Mouse (Mus musculus) liver, embryonic 15.5 days (tissue): ENCODE results near the gene Agpat1. TPM values are rescaled to one million over a fixed set of nuclear protein-coding genes. Genes with fewer than 3 reads are reported as not detected.

ENCODE experiments used
- ATAC-seq: fragments of 200-750 bp; cut with Nextera tagmentation; 2 replicates; pipeline ENCODE4 v1.8.0; 2017; ENCODE audit warnings: moderate number of reproducible peaks, mild to moderate bottlenecking, moderate library complexity; ENCODE audit not compliant: insufficient read depth
- H3K27ac ChIP-seq: fragments of 300-500 bp; sonication (generic); replicated peaks from 2 replicates; pipeline ENCODE4 v1.5.1; 2015; ENCODE audit warnings: mild to moderate bottlenecking, inconsistent platforms
- H3K27me3 ChIP-seq: fragments of 300-500 bp; sonication (generic); 2 replicates; pipeline ENCODE4 v1.6.1; 2015; ENCODE audit warnings: mild to moderate bottlenecking, inconsistent platforms
- H3K36me3 ChIP-seq: fragments of 300-500 bp; sonication (generic); replicated peaks from 2 replicates; pipeline ENCODE4 v1.6.1; 2015; ENCODE audit warnings: moderate library complexity, mild to moderate bottlenecking, inconsistent platforms
- H3K4me1 ChIP-seq: fragments of 300-500 bp; sonication (generic); replicated peaks from 2 replicates; pipeline ENCODE4 v1.6.1; 2015; ENCODE audit warnings: inconsistent platforms
- H3K4me2 ChIP-seq: fragments of 300-500 bp; sonication (generic); 2 replicates; pipeline ENCODE4 v1.6.1; 2015; ENCODE audit warnings: moderate library complexity, mild to moderate bottlenecking, inconsistent platforms
- H3K4me3 ChIP-seq: fragments of 300-500 bp; sonication (generic); replicated peaks from 2 replicates; pipeline ENCODE4 v1.5.1; 2015; ENCODE audit warnings: mild to moderate bottlenecking, inconsistent platforms
- H3K9ac ChIP-seq: fragments of 300-500 bp; sonication (generic); 2 replicates; pipeline ENCODE4 v1.6.1; 2015; ENCODE audit warnings: moderate library complexity, mild to moderate bottlenecking, inconsistent platforms
- H3K9me3 ChIP-seq: fragments of 300-500 bp; sonication (generic); replicated peaks from 2 replicates; pipeline ENCODE4 v1.6.1; 2016; ENCODE audit warnings: inconsistent platforms
- WGBS: fragments of 180-500 bp; shearing (Covaris S2); methylation state at CpG from one replicate; pipeline ENCODE4 v1.1.7; 2015; ENCODE audit warnings: mixed read lengths; ENCODE audit not compliant: insufficient replicate concordance; 5-methylcytosine and 5-hydroxymethylcytosine counted together
- polyA plus RNA-seq: library from polyadenylated mRNA; unstranded; fragments of >200 nt; fragmentation: Nextera tagmentation; extraction: Ambion mirVana; gene quantifications from 2 replicates; pipeline ENCODE4 v1.2.1, GENCODE M21; 2015

Agpat1 gene
- polyA plus RNA-seq, 1 experiment from 2014 or later: 21.1 TPM

- H3K4me1 ChIP-seq: peaks cover 61% of the 10 kb centered on the region
- WGBS: 10% methylated on average over 32 of the region's 32 CpGs
Observed at GRCm38 (mm10) chr17:34606186-34607039, 2.4 kb downstream of the Agpat1 start.

DNA sequence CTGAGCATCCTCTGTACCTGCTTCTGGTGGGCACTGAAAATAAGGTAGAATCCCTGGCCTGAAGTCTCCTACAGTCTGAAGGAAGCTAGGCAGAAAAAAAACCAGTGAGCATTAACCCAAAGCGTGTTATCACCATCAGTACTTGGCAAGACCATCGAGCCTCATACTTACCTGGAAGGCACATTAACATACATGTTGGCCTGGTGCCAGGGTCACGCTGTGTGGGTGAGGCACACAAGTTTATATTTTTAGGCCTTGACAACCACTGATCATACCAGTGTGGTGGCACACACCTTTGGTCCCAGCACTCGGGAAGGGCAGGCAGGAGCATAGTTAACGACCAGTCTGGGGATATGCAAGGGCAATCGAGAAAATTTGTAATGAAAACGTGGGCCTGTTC, 3.9 kb downstream of the Agpat1 start:
- WGBS: 72% methylated on average over 7 of the region's 7 CpGs
- no peak for ATAC-seq
- Histone ChIP-seq H3K4me3 (no peak overlapping the region), H3K4me1 (peaks cover 58% of the 10 kb centered on the region), H3K27me3 (no peaks in the 10 kb centered on the region), H3K36me3 (peaks cover 33% of the 10 kb centered on the region), H3K27ac (0 out of 2 replicates have a peak overlapping the region, but pooled peaks have one; percentile 19), H3K9me3 (no peaks in the 10 kb centered on the region), H3K9ac (no peak overlapping the region), H3K4me2 (no peak overlapping the region)

More at GRCm38 (mm10) chr17:34606186-34607039, 2.4 kb downstream of the Agpat1 start:
- ATAC-seq: no peak
- Histone ChIP-seq H3K27me3 (no peaks in the 10 kb centered on the region), H3K36me3 (peaks cover 23% of the 10 kb centered on the region), H3K27ac (peak overlapping the region; percentile 89), H3K4me2 (peak overlapping the region; percentile 97), H3K4me3 (peak overlapping the region; percentile 89), H3K9me3 (no peaks in the 10 kb centered on the region), H3K9ac (peak overlapping the region; percentile 94)

- H3K4me1 ChIP-seq: peaks cover 61% of the 10 kb centered on the region
Observed at GRCm38 (mm10) chr17:34611050-34611449, 7.0 kb downstream of the Agpat1 start.

GRCm38 (mm10) chr17:34613054-34613645, 9.1 kb downstream of the Agpat1 start:
- H3K4me2 ChIP-seq: no peak overlapping the region
- peak overlapping the region; percentile 70 for H3K27ac ChIP-seq
- peaks cover 50% of the 10 kb centered on the region for H3K36me3 ChIP-seq
- WGBS: 36% methylated on average over 11 of the region's 11 CpGs
- H3K27me3 ChIP-seq: no peaks in the 10 kb centered on the region
- H3K4me1 ChIP-seq: peaks cover 40% of the 10 kb centered on the region
- no peak overlapping the region for H3K9ac ChIP-seq
- peak; percentile 62 for ATAC-seq
- no peak overlapping the region for H3K4me3 ChIP-seq
- no peaks in the 10 kb centered on the region for H3K9me3 ChIP-seq

More at GRCm38 (mm10) chr17:34611050-34611449, 7.0 kb downstream of the Agpat1 start:
- ATAC-seq: no peak
- Histone ChIP-seq H3K4me3 (no peak overlapping the region), H3K9ac (no peak overlapping the region), H3K36me3 (peaks cover 41% of the 10 kb centered on the region), H3K27ac (no peak overlapping the region), H3K9me3 (no peaks in the 10 kb centered on the region), H3K4me2 (no peak overlapping the region), H3K27me3 (no peaks in the 10 kb centered on the region)
- WGBS: 84% methylated on average over 8 of the region's 8 CpGs

DNA sequence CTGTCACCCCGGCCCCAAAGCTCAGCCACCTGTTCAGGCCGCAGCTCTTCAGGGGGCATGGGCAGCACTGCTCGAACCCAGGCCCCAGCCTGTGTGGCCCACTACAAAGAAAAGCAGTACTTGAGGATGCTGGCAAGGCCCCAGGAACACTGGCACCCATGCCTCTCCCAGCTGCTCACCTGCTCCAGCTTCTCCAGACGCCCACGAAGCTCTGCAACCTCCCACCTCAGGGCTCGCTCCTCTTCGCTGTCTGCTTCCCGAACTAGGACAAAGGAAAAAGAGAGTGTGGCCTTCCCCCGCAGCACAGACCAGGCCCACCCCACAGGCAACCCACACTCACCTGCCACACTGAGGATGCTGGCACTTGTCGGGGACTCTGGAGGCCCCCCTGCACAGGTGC, 9.8 kb downstream of the Agpat1 start:
- no peaks in the 10 kb centered on the region for H3K9me3 ChIP-seq
- no peak for ATAC-seq
- H3K27me3 ChIP-seq: no peaks in the 10 kb centered on the region
- H3K4me1 ChIP-seq: peaks cover 33% of the 10 kb centered on the region
- peak overlapping the region; percentile 70 for H3K27ac ChIP-seq
- no peak overlapping the region for H3K9ac ChIP-seq
- 75% methylated on average over 10 of the region's 10 CpGs for WGBS
- no peak overlapping the region for H3K4me2 ChIP-seq
- peaks cover 50% of the 10 kb centered on the region for H3K36me3 ChIP-seq
- H3K4me3 ChIP-seq: no peak overlapping the region

GRCm38 (mm10) chr17:34615871-34616270, 11.8 kb downstream of the Agpat1 start, which contains the start of gene Egfl8:
TSS of gene Egfl8 (minus strand) at chr17:34615971.
- H3K36me3 ChIP-seq: peaks cover 41% of the 10 kb centered on the region
- no peak within 1 kb of the TSS for H3K27ac ChIP-seq
- H3K9me3 ChIP-seq: no peaks in the 10 kb centered on the region
- WGBS: 63% methylated on average over 6 of the region's 6 CpGs
- H3K4me1 ChIP-seq: peaks cover 36% of the 10 kb centered on the region
- H3K4me3 ChIP-seq: no peak within 1 kb of the TSS
- no peak for ATAC-seq
- H3K4me2 ChIP-seq: no peak within 1 kb of the TSS
- no peaks in the 10 kb centered on the region for H3K27me3 ChIP-seq
- no peak within 1 kb of the TSS for H3K9ac ChIP-seq

GRCm38 (mm10) chr17:34618999-34619398, 14.9 kb downstream of the Agpat1 start:
- Histone ChIP-seq H3K9ac (no peak overlapping the region), H3K4me3 (no peak overlapping the region), H3K36me3 (peaks cover 33% of the 10 kb centered on the region), H3K27ac (no peak overlapping the region), H3K4me1 (peaks cover 33% of the 10 kb centered on the region), H3K9me3 (no peaks in the 10 kb centered on the region), H3K27me3 (no peaks in the 10 kb centered on the region), H3K4me2 (no peak overlapping the region)
- ATAC-seq: peak; percentile 23; the same call in 1 of the 2 replicates
- WGBS: 5% methylated on average over 6 of the region's 6 CpGs

DNA sequence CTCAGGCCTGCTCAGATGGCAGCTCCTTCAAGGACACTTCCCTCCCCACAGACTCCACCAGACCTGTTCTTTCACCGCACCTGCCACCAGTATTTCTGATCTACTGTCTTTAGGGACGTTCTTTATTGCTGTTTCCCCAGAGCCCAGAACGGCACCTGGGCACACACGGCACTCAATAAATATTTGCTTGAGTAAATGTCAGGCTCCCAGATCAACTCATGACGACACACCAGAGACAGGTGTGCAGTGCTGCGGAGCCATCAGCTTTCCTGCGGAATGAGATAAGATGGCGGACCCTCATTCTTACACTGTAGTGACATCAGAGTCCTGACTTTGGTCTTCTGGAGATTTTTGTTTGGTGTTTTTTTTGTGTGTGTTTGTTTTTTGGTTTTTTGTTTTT, 16.9 kb downstream of the Agpat1 start:
- Histone ChIP-seq H3K4me3 (no peak overlapping the region), H3K9me3 (no peaks in the 10 kb centered on the region), H3K4me1 (peaks cover 28% of the 10 kb centered on the region), H3K36me3 (peaks cover 35% of the 10 kb centered on the region), H3K4me2 (no peak overlapping the region), H3K27me3 (no peaks in the 10 kb centered on the region), H3K27ac (no peak overlapping the region), H3K9ac (no peak overlapping the region)
- 78% methylated on average over 8 of the region's 8 CpGs for WGBS
- no peak for ATAC-seq

GRCm38 (mm10) chr17:34623161-34623560, 19.1 kb downstream of the Agpat1 start:
- H3K4me1 ChIP-seq: peaks cover 48% of the 10 kb centered on the region
- no peak overlapping the region for H3K4me2 ChIP-seq
- H3K9me3 ChIP-seq: no peaks in the 10 kb centered on the region
- H3K4me3 ChIP-seq: no peak overlapping the region
- no peak overlapping the region for H3K27ac ChIP-seq
- H3K9ac ChIP-seq: no peak overlapping the region
- ATAC-seq: no peak
- 77% methylated on average over 9 of the region's 9 CpGs for WGBS
- H3K27me3 ChIP-seq: peaks cover 9% of the 10 kb centered on the region
- H3K36me3 ChIP-seq: peaks cover 23% of the 10 kb centered on the region

GRCm38 (mm10) chr17:34624981-34625380, 20.9 kb downstream of the Agpat1 start:
- Histone ChIP-seq H3K4me1 (peaks cover 53% of the 10 kb centered on the region), H3K4me3 (no peak overlapping the region), H3K9me3 (no peaks in the 10 kb centered on the region), H3K4me2 (no peak overlapping the region), H3K27ac (no peak overlapping the region), H3K36me3 (peaks cover 23% of the 10 kb centered on the region), H3K27me3 (peaks cover 27% of the 10 kb centered on the region), H3K9ac (no peak overlapping the region)
- no peak for ATAC-seq
- 67% methylated on average over 3 of the region's 3 CpGs for WGBS

DNA sequence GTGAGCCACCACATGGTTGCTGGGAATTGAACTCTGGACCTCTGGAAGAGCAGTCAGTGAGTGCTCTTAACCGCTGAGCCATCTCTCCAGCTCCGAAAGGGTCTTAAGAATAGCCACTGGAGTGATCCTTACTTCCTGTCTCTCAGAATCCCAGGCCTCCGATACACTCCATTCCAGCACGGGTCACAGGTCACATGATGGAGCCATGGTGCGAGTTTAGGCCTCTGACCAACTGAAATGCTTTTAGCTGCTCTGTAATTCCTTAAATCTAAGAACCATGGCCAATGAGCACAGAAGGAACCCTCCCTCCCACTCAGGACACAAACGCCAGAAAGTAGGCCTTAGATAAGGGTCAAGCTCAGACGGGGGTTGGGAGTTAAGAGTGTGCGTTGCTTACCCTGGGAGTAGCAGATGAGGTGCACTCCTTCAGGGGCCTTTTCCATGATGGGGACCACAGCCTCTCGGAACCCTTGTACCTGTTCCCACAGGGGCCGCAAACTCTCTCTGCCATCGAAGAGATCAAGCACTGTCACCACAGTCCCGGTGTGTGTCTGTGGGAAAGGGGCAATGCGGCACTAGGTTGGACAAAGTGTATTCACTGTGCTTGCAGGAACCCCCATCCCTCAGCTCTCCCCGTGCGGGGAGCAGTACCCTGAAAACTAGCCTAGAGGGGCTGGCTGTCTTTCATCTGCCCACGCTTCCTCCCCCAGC, 22.2 kb downstream of the Agpat1 start:
- peak overlapping the region; percentile 77; the same call in 1 of the 2 replicates for H3K27ac ChIP-seq
- peaks cover 39% of the 10 kb centered on the region for H3K27me3 ChIP-seq
- H3K9me3 ChIP-seq: no peaks in the 10 kb centered on the region
- peak overlapping the region; percentile 66 for H3K4me3 ChIP-seq
- peaks cover 23% of the 10 kb centered on the region for H3K36me3 ChIP-seq
- WGBS: 46% methylated on average over 16 of the region's 16 CpGs
- H3K4me2 ChIP-seq: peak overlapping the region; percentile 89
- no peak for ATAC-seq
- H3K9ac ChIP-seq: peak overlapping the region; percentile 68
- peaks cover 64% of the 10 kb centered on the region for H3K4me1 ChIP-seq
